Mouse (Mus musculus) embryonic facial prominence, embryonic 15.5 days (tissue): Measurements from ENCODE around the gene Fus. TPM values are rescaled to one million over a fixed set of nuclear protein-coding genes. Genes with fewer than 3 reads are reported as not detected.
A peak's percentile ranks its signal among the peaks of the same experiment; 100 is the strongest.

Experiments
- ATAC-seq: fragments of 200-750 bp; cut with Nextera tagmentation; 2 replicates; pipeline ENCODE4 v1.8.0; 2017; ENCODE audit warnings: low read depth, moderate TSS enrichment; ENCODE audit not compliant: insufficient number of reproducible peaks, low FRiP score, low TSS enrichment
- H3K27ac ChIP-seq: fragments of 300-500 bp; sonication (generic); replicated peaks from 2 replicates; pipeline ENCODE4 v1.5.1; 2015; ENCODE audit warnings: mild to moderate bottlenecking, inconsistent platforms
- H3K27me3 ChIP-seq: fragments of 300-500 bp; sonication (generic); 2 replicates; pipeline ENCODE4 v1.6.1; 2015; ENCODE audit warnings: inconsistent platforms
- H3K36me3 ChIP-seq: fragments of 300-500 bp; sonication (generic); 2 replicates; pipeline ENCODE4 v1.6.1; 2015; ENCODE audit warnings: mild to moderate bottlenecking, inconsistent platforms
- H3K4me1 ChIP-seq: fragments of 300-500 bp; sonication (generic); 2 replicates; pipeline ENCODE4 v1.6.1; 2015; ENCODE audit warnings: inconsistent platforms
- H3K4me2 ChIP-seq: fragments of 300-500 bp; sonication (generic); replicated peaks from 2 replicates; pipeline ENCODE4 v1.6.1; 2015; ENCODE audit warnings: mild to moderate bottlenecking, inconsistent platforms
- H3K4me3 ChIP-seq: fragments of 300-500 bp; sonication (generic); replicated peaks from 2 replicates; pipeline ENCODE4 v1.5.1; 2015; ENCODE audit warnings: mild to moderate bottlenecking, inconsistent platforms
- H3K9ac ChIP-seq: fragments of 300-500 bp; sonication (generic); 2 replicates; pipeline ENCODE4 v1.6.1; 2015; ENCODE audit warnings: inconsistent platforms
- H3K9me3 ChIP-seq: fragments of 300-500 bp; sonication (generic); replicated peaks from 2 replicates; pipeline ENCODE4 v1.6.1; 2016; ENCODE audit warnings: inconsistent platforms
- WGBS: fragments of 180-500 bp; shearing (Covaris S2); methylation state at CpG from one replicate; pipeline ENCODE4 v1.1.7; 2015; 5-methylcytosine and 5-hydroxymethylcytosine counted together
- polyA plus RNA-seq: library from polyadenylated mRNA; unstranded; fragments of >200 nt; fragmentation: Nextera tagmentation; extraction: Ambion mirVana; gene quantifications from 2 replicates; pipeline ENCODE4 v1.2.1, GENCODE M21; 2015

Gene Fus
- polyA plus RNA-seq: 394 and 418 TPM in 2 replicates

- H3K27ac ChIP-seq: peak within 1 kb of the TSS; percentile 97
- peak within 1 kb of the TSS; percentile 75 for H3K4me2 ChIP-seq
- no peaks in the 10 kb centered on the region for H3K9me3 ChIP-seq
- peak within 1 kb of the TSS; percentile 94 for H3K9ac ChIP-seq
- peak; percentile 94 for ATAC-seq
- WGBS: under 1% methylated on average over 92 of the region's 92 CpGs
- peak within 1 kb of the TSS; percentile 94 for H3K4me3 ChIP-seq
- H3K27me3 ChIP-seq: no peaks in the 10 kb centered on the region
- peaks cover 21% of the 10 kb centered on the region for H3K4me1 ChIP-seq
- H3K36me3 ChIP-seq: peaks cover 25% of the 10 kb centered on the region
Measured at GRCm38 (mm10) chr7:127967004-127967921, at the start of gene Fus. Fus (plus strand) TSS chr7:127967457.

GRCm38 (mm10) chr7:127918203-127918602 is 49.1 kb upstream of the Fus start:
- H3K9ac ChIP-seq: no peak overlapping the region
- H3K36me3 ChIP-seq: peaks cover 58% of the 10 kb centered on the region
- no peaks in the 10 kb centered on the region for H3K27me3 ChIP-seq
- H3K4me2 ChIP-seq: no peak overlapping the region
- 45% methylated on average over 3 of the region's 3 CpGs for WGBS
- peaks cover 3% of the 10 kb centered on the region for H3K4me1 ChIP-seq
- H3K4me3 ChIP-seq: no peak overlapping the region
- ATAC-seq: no peak
- H3K27ac ChIP-seq: no peak overlapping the region
- H3K9me3 ChIP-seq: no peaks in the 10 kb centered on the region

GRCm38 (mm10) chr7:127919290-127919689 is 48.0 kb upstream of the Fus start:
- no peak overlapping the region for H3K27ac ChIP-seq
- H3K4me3 ChIP-seq: no peak overlapping the region
- no peak overlapping the region for H3K4me2 ChIP-seq
- no peaks in the 10 kb centered on the region for H3K27me3 ChIP-seq
- H3K4me1 ChIP-seq: no peaks in the 10 kb centered on the region
- peaks cover 67% of the 10 kb centered on the region for H3K36me3 ChIP-seq
- no peak for ATAC-seq
- H3K9ac ChIP-seq: no peak overlapping the region
- 69% methylated on average over 7 of the region's 7 CpGs for WGBS
- no peaks in the 10 kb centered on the region for H3K9me3 ChIP-seq

GRCm38 (mm10) chr7:127921516-127921915 is 45.7 kb upstream of the Fus start:
- Histone ChIP-seq H3K27me3 (no peaks in the 10 kb centered on the region), H3K4me1 (0 out of 2 replicates have a peak, but pooled peaks cover 4% of the 10 kb centered on the region), H3K4me2 (no peak overlapping the region), H3K9me3 (no peaks in the 10 kb centered on the region), H3K27ac (no peak overlapping the region), H3K9ac (no peak overlapping the region), H3K4me3 (no peak overlapping the region), H3K36me3 (peaks cover 65% of the 10 kb centered on the region)
- 60% methylated on average over 8 of the region's 8 CpGs for WGBS
- no peak for ATAC-seq

GRCm38 (mm10) chr7:127922451-127923275 is 44.6 kb upstream of the Fus start:
- no peaks in the 10 kb centered on the region for H3K9me3 ChIP-seq
- no peak overlapping the region for H3K4me3 ChIP-seq
- H3K27me3 ChIP-seq: peaks cover under 1% of the 10 kb centered on the region; the same call in 1 of the 2 replicates
- no peak overlapping the region; the same call in 1 of the 2 replicates for H3K27ac ChIP-seq
- 75% methylated on average over 6 of the region's 6 CpGs for WGBS
- peaks cover 56% of the 10 kb centered on the region for H3K36me3 ChIP-seq
- no peak overlapping the region for H3K4me2 ChIP-seq
- no peak overlapping the region for H3K9ac ChIP-seq
- no peak for ATAC-seq
- 0 out of 2 replicates have a peak, but pooled peaks cover 4% of the 10 kb centered on the region for H3K4me1 ChIP-seq

- H3K4me3 ChIP-seq: no peak overlapping the region
- ATAC-seq: no peak
- H3K4me2 ChIP-seq: no peak overlapping the region
- peaks cover 51% of the 10 kb centered on the region for H3K36me3 ChIP-seq
- H3K9me3 ChIP-seq: no peaks in the 10 kb centered on the region
- no peak overlapping the region for H3K9ac ChIP-seq
- H3K27me3 ChIP-seq: peaks cover 8% of the 10 kb centered on the region
- H3K27ac ChIP-seq: no peak overlapping the region; the same call in 1 of the 2 replicates
- 0 out of 2 replicates have a peak, but pooled peaks cover 4% of the 10 kb centered on the region for H3K4me1 ChIP-seq
- WGBS: 81% methylated on average over 5 of the region's 5 CpGs
Measured at GRCm38 (mm10) chr7:127923714-127924113, 43.5 kb upstream of the Fus start.

- Histone ChIP-seq H3K4me2 (no peak overlapping the region), H3K4me1 (peaks cover 17% of the 10 kb centered on the region), H3K4me3 (no peak overlapping the region), H3K9me3 (no peaks in the 10 kb centered on the region), H3K9ac (no peak overlapping the region), H3K27me3 (peaks cover 13% of the 10 kb centered on the region), H3K36me3 (peaks cover 49% of the 10 kb centered on the region), H3K27ac (peak overlapping the region; percentile 68)
- 54% methylated on average over 5 of the region's 5 CpGs for WGBS
- ATAC-seq: peak; percentile 70
Measured at GRCm38 (mm10) chr7:127925252-127925651, 42.0 kb upstream of the Fus start.

- no peak for ATAC-seq
- peak overlapping the region; percentile 68; the same call in 1 of the 2 replicates for H3K27ac ChIP-seq
- H3K27me3 ChIP-seq: peaks cover 13% of the 10 kb centered on the region
- H3K9ac ChIP-seq: no peak overlapping the region
- no peak overlapping the region for H3K4me3 ChIP-seq
- H3K36me3 ChIP-seq: peaks cover 42% of the 10 kb centered on the region
- peaks cover 18% of the 10 kb centered on the region for H3K4me1 ChIP-seq
- H3K4me2 ChIP-seq: no peak overlapping the region
- H3K9me3 ChIP-seq: no peaks in the 10 kb centered on the region
- 85% methylated on average over 8 of the region's 8 CpGs for WGBS
Measured at GRCm38 (mm10) chr7:127926066-127926465, 41.2 kb upstream of the Fus start.

- Histone ChIP-seq H3K27ac (no peak overlapping the region), H3K36me3 (peaks cover 42% of the 10 kb centered on the region)
Measured at GRCm38 (mm10) chr7:127926846-127927245, 40.4 kb upstream of the Fus start.

GRCm38 (mm10) chr7:127927726-127928125 is 39.5 kb upstream of the Fus start:
- Histone ChIP-seq H3K27ac (no peak overlapping the region), H3K27me3 (peaks cover 13% of the 10 kb centered on the region), H3K4me1 (peaks cover 34% of the 10 kb centered on the region), H3K36me3 (peaks cover 33% of the 10 kb centered on the region), H3K4me3 (no peak overlapping the region), H3K9ac (no peak overlapping the region), H3K4me2 (no peak overlapping the region), H3K9me3 (no peaks in the 10 kb centered on the region)
- ATAC-seq: no peak
- WGBS: 85% methylated on average over 11 of the region's 11 CpGs

More at GRCm38 (mm10) chr7:127926846-127927245, 40.4 kb upstream of the Fus start:
- H3K27me3 ChIP-seq: peaks cover 13% of the 10 kb centered on the region
- H3K9ac ChIP-seq: no peak overlapping the region
- H3K9me3 ChIP-seq: no peaks in the 10 kb centered on the region
- H3K4me1 ChIP-seq: peaks cover 26% of the 10 kb centered on the region
- H3K4me3 ChIP-seq: no peak overlapping the region
- ATAC-seq: no peak
- H3K4me2 ChIP-seq: no peak overlapping the region
- WGBS: 82% methylated on average over 11 of the region's 11 CpGs

- Histone ChIP-seq H3K9me3 (no peaks in the 10 kb centered on the region), H3K27ac (no peak overlapping the region), H3K4me3 (peak overlapping the region; percentile 42), H3K4me1 (peaks cover 39% of the 10 kb centered on the region), H3K36me3 (peaks cover 25% of the 10 kb centered on the region), H3K9ac (no peak overlapping the region), H3K27me3 (peaks cover 13% of the 10 kb centered on the region), H3K4me2 (peak overlapping the region; percentile 49)
- 41% methylated on average over 5 of the region's 5 CpGs for WGBS
- no peak for ATAC-seq
Measured at GRCm38 (mm10) chr7:127928596-127928995, 38.7 kb upstream of the Fus start.
